Mouse (Mus musculus) heart, adult 18-20 months (tissue): ENCODE measurements around the gene Fam199x. TPM values are rescaled to one million over a fixed set of nuclear protein-coding genes. Genes with fewer than 3 reads are reported as not detected.

Experiments
- total RNA-seq, 2 experiments: library from RNA; stranded (reverse); gene quantifications; 2 replicates each; pipeline ENCODE4 v1.2.3; 2021

Fam199x gene
- total RNA-seq, 2 experiments from 2014 or later: 4.4 to 4.8 TPM

Other genes starting within 250 kb of the Fam199x start
- 1 to 10 TPM; 2.5 to 3.3 TPM for gene Plp1, start 226.9 kb upstream of the Fam199x start, total RNA-seq
- under 1 TPM; 0.10 to 0.25 TPM for gene Rab9b, start 180.8 kb upstream of the Fam199x start, total RNA-seq
- gene H2bfm, start 122.3 kb upstream of the Fam199x start, total RNA-seq: not detected
- gene Tmsb15b2, start 74.1 kb upstream of the Fam199x start, total RNA-seq: 1 to 10 TPM in 1 of 2 experiments, under 1 TPM in 1; 0.92 to 1.2 TPM
- gene Tmsb15l, start 72.7 kb upstream of the Fam199x start, total RNA-seq: not detected
- not detected for gene Tmsb15b1, start 72.7 kb upstream of the Fam199x start, total RNA-seq
- gene Zcchc18, start 56.4 kb upstream of the Fam199x start, total RNA-seq: under 1 TPM in 1 of 2 experiments, not detected in 1; 0.46 TPM
- gene Slc25a53, start 11.3 kb upstream of the Fam199x start, total RNA-seq: 1 to 10 TPM; 1.6 to 3.7 TPM
- not detected for gene Esx1, start 72.5 kb downstream of the Fam199x start, total RNA-seq